Mouse (Mus musculus): Measurements from ENCODE around the gene Mmaa.

GRCm38 (mm10) chr8:79338619-79339018 lies 43.9 kb upstream of the Mmaa start:
- TF ChIP-seq CTCF (conservative IDR thresholded peaks at IDR 0.05 in 1 of 2, IDR thresholded peaks at IDR 0.05 in 1 of 2; ENCODE audit: low read depth in 2 of 2, low read length in 2 of 2) (no peak), IRF4 (IDR thresholded peaks at IDR 0.05; ENCODE audit: low read depth, low read length) (no peak), CHD2 (IDR thresholded peaks at IDR 0.05; ENCODE audit: low read length) (no peak), SIN3A (IDR thresholded peaks at IDR 0.05; ENCODE audit: low read length) (no peak), ZKSCAN1 (IDR thresholded peaks at IDR 0.05; ENCODE audit: borderline replicate concordance, low read depth, low read length) (no peak), E2F4 (IDR thresholded peaks at IDR 0.05; ENCODE audit: insufficient replicate concordance, low read depth, low read length) (no peak), MEF2A (IDR thresholded peaks at IDR 0.05; ENCODE audit: borderline replicate concordance, low read depth, low read length) (no peak), TBP (conservative IDR thresholded peaks at IDR 0.05; ENCODE audit: low read depth, low read length) (no peak), EP300 (IDR thresholded peaks at IDR 0.05; ENCODE audit: low read length) (no peak), MAX (IDR thresholded peaks at IDR 0.05; ENCODE audit: low read length) (no peak), MAFK (IDR thresholded peaks at IDR 0.05; ENCODE audit: insufficient replicate concordance, low read length) (no peak)
